Mouse (Mus musculus): ENCODE measurements around the gene Gm37419. TPM values are rescaled to one million over a fixed set of nuclear protein-coding genes. Genes with fewer than 3 reads are reported as not detected.

The Gm37419 gene
- polyA plus RNA-seq, 1 experiment from 2014 or later: not detected

GRCm38 (mm10) chr16:23993351-23994321 lies 5.4 kb downstream of the Gm37419 start:
- Histone ChIP-seq H3K36me3 (ENCODE audit: control insufficient read depth, insufficient read depth, low read length) (no peaks in the 10 kb centered on the region), H3K9ac (ENCODE audit: low read length) (peak overlapping the region; percentile 38; the same call in 1 of the 2 replicates), H3K4me1 (replicated peaks; ENCODE audit: control insufficient read depth, insufficient read depth) (peaks cover 3% of the 10 kb centered on the region; the same call in 1 of the 2 replicates), H3K9me3 (ENCODE audit: control insufficient read depth, low read length) (no peaks in the 10 kb centered on the region), H3K4me3 (ENCODE audit: low read depth, low read length) (peak overlapping the region; percentile 12; the same call in 1 of the 2 replicates), H3K4me2 (replicated peaks; ENCODE audit: low read depth) (peak overlapping the region; percentile 42), H3K27me3 (ENCODE audit: control insufficient read depth, insufficient read depth, low read length) (no peaks in the 10 kb centered on the region), H3K27ac (replicated peaks) (peak overlapping the region; percentile 81)
- WGBS: 26% methylated on average over 17 of the region's 17 CpGs
- DNase-seq (ENCODE audit: low spot score) (peak; percentile 56), ATAC-seq (ENCODE audit: low FRiP score, low TSS enrichment) (peak; percentile 35)
- TF ChIP-seq EP300 (optimal IDR thresholded peaks at IDR 0.05) (peak; percentile 64), CTCF (IDR thresholded peaks at IDR 0.05; ENCODE audit: low read depth) (no peak)

GRCm38 (mm10) chr16:23996342-23996741 lies 8.1 kb downstream of the Gm37419 start:
- WGBS: 70% methylated on average over 7 of the region's 7 CpGs
- Histone ChIP-seq H3K27me3 (ENCODE audit: control insufficient read depth, insufficient read depth, low read length) (no peaks in the 10 kb centered on the region), H3K4me3 (ENCODE audit: low read depth, low read length) (no peak overlapping the region), H3K4me1 (replicated peaks; ENCODE audit: control insufficient read depth, insufficient read depth) (0 out of 2 replicates have a peak, but pooled peaks cover 3% of the 10 kb centered on the region), H3K4me2 (replicated peaks; ENCODE audit: low read depth) (no peak overlapping the region), H3K36me3 (ENCODE audit: control insufficient read depth, insufficient read depth, low read length) (no peaks in the 10 kb centered on the region), H3K9me3 (ENCODE audit: control insufficient read depth, low read length) (no peaks in the 10 kb centered on the region), H3K9ac (ENCODE audit: low read length) (no peak overlapping the region), H3K27ac (replicated peaks) (no peak overlapping the region)
- peak; percentile 11 for DNase-seq (ENCODE audit: low spot score)
- ATAC-seq (ENCODE audit: low FRiP score, low TSS enrichment): no peak
- TF ChIP-seq EP300 (optimal IDR thresholded peaks at IDR 0.05) (no peak), CTCF (IDR thresholded peaks at IDR 0.05; ENCODE audit: low read depth) (no peak)

DNA sequence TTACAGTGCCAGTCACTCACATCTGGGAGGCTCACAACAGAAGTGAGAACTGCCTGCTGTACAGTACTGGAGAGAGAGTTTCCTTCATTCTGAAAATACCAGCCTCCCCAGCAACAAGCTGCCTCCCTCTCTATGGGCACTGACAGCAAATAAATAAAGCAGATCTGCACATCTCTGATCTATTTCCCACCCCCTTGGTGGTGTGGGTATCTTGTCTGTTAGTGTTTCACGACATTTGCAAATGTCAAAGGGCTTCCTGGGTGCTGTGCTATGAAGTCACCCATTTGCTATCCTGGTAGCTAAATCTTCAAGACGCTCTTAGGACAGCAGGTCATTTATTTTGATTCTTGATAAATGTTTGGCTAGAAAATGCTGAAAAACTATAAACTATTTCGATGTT lies 8.9 kb downstream of the Gm37419 start:
- ATAC-seq (ENCODE audit: low FRiP score, low TSS enrichment): no peak
- TF ChIP-seq CTCF (IDR thresholded peaks at IDR 0.05; ENCODE audit: low read depth) (no peak), EP300 (optimal IDR thresholded peaks at IDR 0.05) (no peak)
- 0 out of 2 replicates have a peak, but pooled peaks cover 3% of the 10 kb centered on the region for H3K4me1 ChIP-seq (replicated peaks; ENCODE audit: control insufficient read depth, insufficient read depth)
- no peak overlapping the region for H3K9ac ChIP-seq (ENCODE audit: low read length)
- WGBS: 48% methylated on average over 3 of the region's 3 CpGs
- H3K27me3 ChIP-seq (ENCODE audit: control insufficient read depth, insufficient read depth, low read length): no peaks in the 10 kb centered on the region
- peak; percentile 6 for DNase-seq (ENCODE audit: low spot score)
- H3K9me3 ChIP-seq (ENCODE audit: control insufficient read depth, low read length): no peaks in the 10 kb centered on the region
- H3K4me2 ChIP-seq (replicated peaks; ENCODE audit: low read depth): no peak overlapping the region
- H3K36me3 ChIP-seq (ENCODE audit: control insufficient read depth, insufficient read depth, low read length): no peaks in the 10 kb centered on the region
- no peak overlapping the region for H3K4me3 ChIP-seq (ENCODE audit: low read depth, low read length)
- no peak overlapping the region for H3K27ac ChIP-seq (replicated peaks)

- H3K4me1 ChIP-seq (replicated peaks; ENCODE audit: control insufficient read depth, insufficient read depth): 0 out of 2 replicates have a peak, but pooled peaks cover 3% of the 10 kb centered on the region
- no peaks in the 10 kb centered on the region for H3K9me3 ChIP-seq (ENCODE audit: control insufficient read depth, low read length)
- H3K27me3 ChIP-seq (ENCODE audit: control insufficient read depth, insufficient read depth, low read length): no peaks in the 10 kb centered on the region
- no peak overlapping the region for H3K4me2 ChIP-seq (replicated peaks; ENCODE audit: low read depth)
- no peak for ATAC-seq (ENCODE audit: low FRiP score, low TSS enrichment)
- H3K36me3 ChIP-seq (ENCODE audit: control insufficient read depth, insufficient read depth, low read length): no peaks in the 10 kb centered on the region
- 68% methylated on average over 6 of the region's 6 CpGs for WGBS
- H3K4me3 ChIP-seq (ENCODE audit: low read depth, low read length): no peak overlapping the region
- no peak overlapping the region for H3K27ac ChIP-seq (replicated peaks)
- no peak overlapping the region for H3K9ac ChIP-seq (ENCODE audit: low read length)
- TF ChIP-seq EP300 (optimal IDR thresholded peaks at IDR 0.05) (no peak), CTCF (IDR thresholded peaks at IDR 0.05; ENCODE audit: low read depth) (no peak)
- peak; percentile 7 for DNase-seq (ENCODE audit: low spot score)
Observed at GRCm38 (mm10) chr16:23997912-23998311, 9.6 kb downstream of the Gm37419 start.

DNA sequence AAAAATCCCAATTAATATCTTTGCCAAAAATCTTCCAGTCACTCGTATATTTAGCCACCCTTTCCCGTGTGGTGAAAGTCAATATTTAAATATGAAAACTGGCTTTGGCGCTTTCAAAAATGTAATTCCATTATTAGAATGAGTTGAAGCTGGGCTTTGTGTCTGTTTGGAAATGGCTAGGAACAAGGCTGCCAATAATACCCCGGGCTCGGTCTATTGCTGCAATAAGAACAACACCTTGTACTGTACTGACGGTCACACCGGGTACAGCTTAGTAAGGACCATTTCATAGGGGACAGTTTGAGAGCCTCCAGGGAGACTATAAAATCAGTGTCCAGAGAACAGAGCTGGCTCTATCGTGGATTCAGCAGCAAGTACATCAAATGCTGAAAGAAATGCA lies 17.6 kb downstream of the Gm37419 start:
- H3K9ac ChIP-seq (ENCODE audit: low read length): no peak overlapping the region
- H3K27me3 ChIP-seq (ENCODE audit: control insufficient read depth, insufficient read depth, low read length): no peaks in the 10 kb centered on the region
- no peak overlapping the region for H3K27ac ChIP-seq (replicated peaks)
- ATAC-seq (ENCODE audit: low FRiP score, low TSS enrichment) (no peak), DNase-seq (ENCODE audit: low spot score) (no peak)
- no peak overlapping the region for H3K4me2 ChIP-seq (replicated peaks; ENCODE audit: low read depth)
- no peaks in the 10 kb centered on the region for H3K4me1 ChIP-seq (replicated peaks; ENCODE audit: control insufficient read depth, insufficient read depth)
- 56% methylated on average over 8 of the region's 8 CpGs for WGBS
- no peaks in the 10 kb centered on the region for H3K9me3 ChIP-seq (ENCODE audit: control insufficient read depth, low read length)
- no peak overlapping the region for H3K4me3 ChIP-seq (ENCODE audit: low read depth, low read length)
- TF ChIP-seq EP300 (optimal IDR thresholded peaks at IDR 0.05): no peak
- no peak for TF ChIP-seq CTCF (IDR thresholded peaks at IDR 0.05; ENCODE audit: low read depth)
- no peaks in the 10 kb centered on the region for H3K36me3 ChIP-seq (ENCODE audit: control insufficient read depth, insufficient read depth, low read length)

DNA sequence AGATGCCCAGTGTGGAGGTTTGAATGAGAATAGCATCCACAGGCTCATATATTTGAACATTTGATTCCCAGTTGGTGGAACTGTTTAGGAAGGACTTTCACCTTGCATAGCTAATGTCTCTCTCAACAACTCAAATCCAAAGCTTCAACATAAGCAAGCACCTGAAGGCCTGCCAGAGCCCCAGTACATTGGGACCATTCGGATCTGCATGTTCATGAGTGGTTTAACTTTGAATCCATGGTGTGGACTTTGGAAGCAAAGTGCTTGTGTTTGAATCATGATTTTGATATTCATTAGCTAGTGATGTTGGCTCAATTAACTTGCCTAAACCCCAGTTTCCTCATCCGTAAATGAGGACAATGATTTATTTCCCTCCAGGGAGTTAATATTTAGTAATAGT lies 21.6 kb downstream of the Gm37419 start:
- Histone ChIP-seq H3K4me1 (replicated peaks; ENCODE audit: control insufficient read depth, insufficient read depth) (no peaks in the 10 kb centered on the region), H3K36me3 (ENCODE audit: control insufficient read depth, insufficient read depth, low read length) (no peaks in the 10 kb centered on the region), H3K4me2 (replicated peaks; ENCODE audit: low read depth) (no peak overlapping the region), H3K27ac (replicated peaks) (no peak overlapping the region), H3K27me3 (ENCODE audit: control insufficient read depth, insufficient read depth, low read length) (no peaks in the 10 kb centered on the region), H3K4me3 (ENCODE audit: low read depth, low read length) (no peak overlapping the region), H3K9ac (ENCODE audit: low read length) (no peak overlapping the region), H3K9me3 (ENCODE audit: control insufficient read depth, low read length) (no peaks in the 10 kb centered on the region)
- 84% methylated on average over 2 of the region's 2 CpGs for WGBS
- TF ChIP-seq EP300 (optimal IDR thresholded peaks at IDR 0.05) (no peak), CTCF (IDR thresholded peaks at IDR 0.05; ENCODE audit: low read depth) (no peak)
- no peak for ATAC-seq (ENCODE audit: low FRiP score, low TSS enrichment)
- DNase-seq (ENCODE audit: low spot score): no peak
